Mouse (Mus musculus) embryonic facial prominence, embryonic 15.5 days (tissue): Measurements from ENCODE around the gene Nckap5. TPM values are rescaled to one million over a fixed set of nuclear protein-coding genes. Genes with fewer than 3 reads are reported as not detected.

ENCODE experiments used
- ATAC-seq: fragments of 200-750 bp; cut with Nextera tagmentation; 2 replicates; pipeline ENCODE4 v1.8.0; 2017; ENCODE audit warnings: low read depth, moderate TSS enrichment; ENCODE audit not compliant: insufficient number of reproducible peaks, low FRiP score, low TSS enrichment
- H3K27ac ChIP-seq: fragments of 300-500 bp; sonication (generic); replicated peaks from 2 replicates; pipeline ENCODE4 v1.5.1; 2015; ENCODE audit warnings: mild to moderate bottlenecking, inconsistent platforms
- H3K27me3 ChIP-seq: fragments of 300-500 bp; sonication (generic); 2 replicates; pipeline ENCODE4 v1.6.1; 2015; ENCODE audit warnings: inconsistent platforms
- H3K36me3 ChIP-seq: fragments of 300-500 bp; sonication (generic); 2 replicates; pipeline ENCODE4 v1.6.1; 2015; ENCODE audit warnings: mild to moderate bottlenecking, inconsistent platforms
- H3K4me1 ChIP-seq: fragments of 300-500 bp; sonication (generic); 2 replicates; pipeline ENCODE4 v1.6.1; 2015; ENCODE audit warnings: inconsistent platforms
- H3K4me2 ChIP-seq: fragments of 300-500 bp; sonication (generic); replicated peaks from 2 replicates; pipeline ENCODE4 v1.6.1; 2015; ENCODE audit warnings: mild to moderate bottlenecking, inconsistent platforms
- H3K4me3 ChIP-seq: fragments of 300-500 bp; sonication (generic); replicated peaks from 2 replicates; pipeline ENCODE4 v1.5.1; 2015; ENCODE audit warnings: mild to moderate bottlenecking, inconsistent platforms
- H3K9ac ChIP-seq: fragments of 300-500 bp; sonication (generic); 2 replicates; pipeline ENCODE4 v1.6.1; 2015; ENCODE audit warnings: inconsistent platforms
- H3K9me3 ChIP-seq: fragments of 300-500 bp; sonication (generic); replicated peaks from 2 replicates; pipeline ENCODE4 v1.6.1; 2016; ENCODE audit warnings: inconsistent platforms
- WGBS: fragments of 180-500 bp; shearing (Covaris S2); methylation state at CpG from one replicate; pipeline ENCODE4 v1.1.7; 2015; 5-methylcytosine and 5-hydroxymethylcytosine counted together
- polyA plus RNA-seq: library from polyadenylated mRNA; unstranded; fragments of >200 nt; fragmentation: Nextera tagmentation; extraction: Ambion mirVana; gene quantifications from 2 replicates; pipeline ENCODE4 v1.2.1, GENCODE M21; 2015

The Nckap5 gene
- polyA plus RNA-seq, 1 experiment from 2014 or later = 9.8 TPM

DNA sequence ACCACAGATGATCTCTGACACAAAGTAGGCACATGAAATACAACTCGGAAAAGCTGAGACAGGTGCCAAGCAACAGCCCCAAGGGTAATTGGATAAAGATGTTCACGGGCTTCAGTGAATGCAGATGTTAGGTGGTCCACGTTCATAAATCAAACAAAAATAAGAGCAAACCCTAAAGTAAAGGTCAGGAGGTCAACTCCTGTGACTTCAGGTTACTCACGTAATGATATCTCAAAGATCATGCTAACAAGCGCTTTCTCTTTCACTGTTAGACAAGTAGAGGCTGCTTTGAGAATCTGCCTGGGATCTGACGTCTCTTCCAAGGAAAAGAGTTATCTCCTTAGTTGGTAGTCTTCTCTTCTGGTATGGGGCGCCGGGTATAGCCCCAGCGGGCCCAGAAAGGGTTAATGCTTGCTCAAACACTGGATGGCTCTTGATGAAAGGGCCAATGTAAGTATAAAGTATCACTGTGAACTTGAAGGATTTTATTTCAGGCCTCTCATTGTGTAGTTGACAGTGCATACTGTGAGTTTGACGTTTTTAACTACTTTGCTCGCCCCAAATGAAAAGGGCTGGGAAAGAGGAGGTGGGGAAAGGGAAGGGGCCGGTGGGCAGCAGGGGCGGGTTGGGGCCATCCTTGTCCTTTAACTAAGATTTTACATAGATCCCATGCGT lies 85.8 kb downstream of the Nckap5 start:
- ATAC-seq = no peak
- 62% methylated on average over 14 of the region's 14 CpGs for WGBS
- H3K4me3 ChIP-seq = no peak overlapping the region
- no peaks in the 10 kb centered on the region for H3K4me1 ChIP-seq
- no peak overlapping the region for H3K4me2 ChIP-seq
- no peaks in the 10 kb centered on the region for H3K9me3 ChIP-seq
- no peaks in the 10 kb centered on the region for H3K27me3 ChIP-seq
- no peak overlapping the region for H3K27ac ChIP-seq
- H3K36me3 ChIP-seq = no peaks in the 10 kb centered on the region
- H3K9ac ChIP-seq = no peak overlapping the region

DNA sequence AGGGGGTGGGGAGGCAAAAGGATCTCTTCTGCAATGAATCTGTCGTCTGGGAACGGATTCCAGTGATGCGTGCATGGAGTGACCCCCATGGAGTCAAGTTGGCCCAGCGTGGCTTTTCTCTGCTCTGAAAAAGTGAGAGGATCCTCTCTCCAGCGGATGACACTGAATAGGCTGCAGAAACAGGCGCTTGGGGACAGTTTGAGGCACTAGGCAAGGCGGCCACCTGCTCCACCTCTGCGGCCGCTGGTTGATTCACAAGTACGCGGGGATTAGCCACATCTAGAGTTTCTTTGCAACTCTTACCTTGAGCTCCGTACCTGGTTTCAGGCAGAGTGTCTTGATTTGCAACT lies 92.3 kb downstream of the Nckap5 start:
- H3K9me3 ChIP-seq = no peaks in the 10 kb centered on the region
- H3K4me2 ChIP-seq = peak overlapping the region; percentile 67
- H3K27ac ChIP-seq = peak overlapping the region; percentile 82
- ATAC-seq = no peak
- 5% methylated on average over 12 of the region's 12 CpGs for WGBS
- peak overlapping the region; percentile 46 for H3K4me3 ChIP-seq
- no peaks in the 10 kb centered on the region for H3K27me3 ChIP-seq
- no peaks in the 10 kb centered on the region for H3K36me3 ChIP-seq
- H3K4me1 ChIP-seq = peaks cover 25% of the 10 kb centered on the region
- peak overlapping the region; percentile 24; the same call in 1 of the 2 replicates for H3K9ac ChIP-seq

DNA sequence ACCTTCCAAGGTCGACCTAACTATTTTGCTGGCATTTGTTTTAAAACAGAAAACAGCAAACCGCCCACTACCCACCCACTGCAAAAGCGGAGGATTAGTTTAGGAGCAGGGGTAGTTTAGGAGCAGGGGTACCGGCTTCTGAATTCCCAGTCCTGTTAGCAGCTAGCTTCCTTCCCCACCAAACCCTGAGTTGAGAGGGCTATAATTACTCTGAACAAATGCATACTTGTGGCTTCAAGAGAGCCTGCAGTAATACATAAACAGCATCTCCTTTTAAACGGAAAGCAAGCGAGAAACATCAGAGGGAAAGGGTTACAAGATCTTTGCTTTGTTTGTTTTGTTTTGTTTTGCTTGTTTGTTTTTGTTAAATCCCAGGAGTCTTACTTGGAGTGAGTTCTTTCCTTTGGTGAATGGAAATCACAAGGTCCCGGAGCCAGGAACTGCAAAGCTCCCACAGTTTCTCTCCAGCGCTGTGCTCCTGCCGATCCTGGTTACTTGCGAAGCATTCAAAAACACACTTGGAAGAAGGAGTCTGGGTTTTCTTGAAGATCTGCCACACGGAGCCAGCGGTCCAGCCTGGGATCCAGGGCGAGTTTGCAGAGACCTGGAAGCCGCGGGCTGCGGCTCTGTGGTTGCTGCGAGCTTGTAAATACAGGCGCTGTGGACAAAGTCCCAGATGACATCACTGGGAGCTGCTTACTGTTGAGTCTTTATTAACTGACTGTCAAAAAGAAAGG lies 92.9 kb downstream of the Nckap5 start:
- 4% methylated on average over 18 of the region's 18 CpGs for WGBS
- peak overlapping the region; percentile 24; the same call in 1 of the 2 replicates for H3K9ac ChIP-seq

DNA sequence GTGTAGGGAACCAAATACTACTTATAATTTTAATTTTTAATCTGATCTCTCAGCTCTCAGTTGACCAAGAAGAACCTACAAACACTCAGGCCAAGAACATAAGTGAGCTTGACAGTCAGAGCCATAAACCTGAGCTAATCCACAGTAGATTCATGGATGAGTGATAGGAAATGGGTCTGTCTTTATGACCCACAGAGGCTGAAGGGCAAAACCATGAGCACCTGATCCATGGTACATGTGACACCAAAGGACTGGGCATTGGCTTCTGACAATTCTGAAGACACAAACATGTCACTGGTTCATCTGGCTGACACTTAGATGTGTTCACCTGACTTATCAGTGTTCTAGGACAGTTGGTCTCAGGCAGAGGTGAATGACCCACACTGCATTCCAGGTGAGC lies 98.9 kb downstream of the Nckap5 start:
- no peak for ATAC-seq
- Histone ChIP-seq H3K36me3 (no peaks in the 10 kb centered on the region), H3K4me3 (no peak overlapping the region), H3K27me3 (no peaks in the 10 kb centered on the region), H3K9ac (no peak overlapping the region), H3K4me1 (peaks cover 2% of the 10 kb centered on the region; the same call in 1 of the 2 replicates), H3K9me3 (no peaks in the 10 kb centered on the region), H3K4me2 (no peak overlapping the region), H3K27ac (no peak overlapping the region)

More for the DNA sequence above, 92.9 kb downstream of the Nckap5 start:
- Histone ChIP-seq H3K27ac (peak overlapping the region; percentile 82), H3K4me3 (peak overlapping the region; percentile 46), H3K36me3 (no peaks in the 10 kb centered on the region), H3K9me3 (no peaks in the 10 kb centered on the region), H3K27me3 (no peaks in the 10 kb centered on the region), H3K4me2 (peak overlapping the region; percentile 67), H3K4me1 (peaks cover 25% of the 10 kb centered on the region)
- peak; percentile 66; the same call in 1 of the 2 replicates for ATAC-seq

DNA sequence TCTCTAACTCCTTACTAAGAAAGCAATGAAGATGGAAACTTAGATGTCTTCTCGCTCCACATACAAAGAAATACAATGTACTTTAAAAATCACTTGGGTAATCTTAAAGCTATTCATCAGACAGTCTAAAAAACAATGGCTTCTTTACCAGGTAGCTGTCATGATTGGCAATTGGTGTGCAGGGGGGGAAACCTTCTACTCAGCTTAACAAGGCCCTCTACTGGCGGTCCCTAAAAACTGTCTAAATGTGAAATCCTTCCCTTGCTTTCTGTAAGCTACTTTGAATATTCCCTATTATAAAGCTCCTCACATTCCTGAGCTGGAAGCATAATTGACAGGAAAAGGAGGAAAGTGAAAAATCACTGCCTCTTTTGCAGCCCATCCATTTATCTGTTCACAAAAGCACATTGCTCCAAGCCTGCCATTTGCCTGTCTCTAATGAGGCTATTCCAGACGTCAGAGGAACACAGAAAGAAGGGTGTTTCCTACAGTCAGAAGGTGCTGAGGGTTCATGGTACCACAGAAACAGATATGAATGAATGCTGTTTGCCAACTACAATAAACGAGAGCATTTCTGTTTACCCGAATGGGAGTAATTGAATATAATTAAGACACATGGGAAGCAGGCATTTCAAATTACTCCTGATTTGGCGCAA lies 104.1 kb downstream of the Nckap5 start:
- no peak overlapping the region for H3K4me2 ChIP-seq
- WGBS = 58% methylated on average over 6 of the region's 6 CpGs
- no peak for ATAC-seq
- H3K27me3 ChIP-seq = no peaks in the 10 kb centered on the region
- no peak overlapping the region for H3K9ac ChIP-seq
- H3K4me1 ChIP-seq = no peaks in the 10 kb centered on the region
- H3K36me3 ChIP-seq = no peaks in the 10 kb centered on the region
- H3K4me3 ChIP-seq = no peak overlapping the region
- no peak overlapping the region for H3K27ac ChIP-seq
- H3K9me3 ChIP-seq = no peaks in the 10 kb centered on the region

DNA sequence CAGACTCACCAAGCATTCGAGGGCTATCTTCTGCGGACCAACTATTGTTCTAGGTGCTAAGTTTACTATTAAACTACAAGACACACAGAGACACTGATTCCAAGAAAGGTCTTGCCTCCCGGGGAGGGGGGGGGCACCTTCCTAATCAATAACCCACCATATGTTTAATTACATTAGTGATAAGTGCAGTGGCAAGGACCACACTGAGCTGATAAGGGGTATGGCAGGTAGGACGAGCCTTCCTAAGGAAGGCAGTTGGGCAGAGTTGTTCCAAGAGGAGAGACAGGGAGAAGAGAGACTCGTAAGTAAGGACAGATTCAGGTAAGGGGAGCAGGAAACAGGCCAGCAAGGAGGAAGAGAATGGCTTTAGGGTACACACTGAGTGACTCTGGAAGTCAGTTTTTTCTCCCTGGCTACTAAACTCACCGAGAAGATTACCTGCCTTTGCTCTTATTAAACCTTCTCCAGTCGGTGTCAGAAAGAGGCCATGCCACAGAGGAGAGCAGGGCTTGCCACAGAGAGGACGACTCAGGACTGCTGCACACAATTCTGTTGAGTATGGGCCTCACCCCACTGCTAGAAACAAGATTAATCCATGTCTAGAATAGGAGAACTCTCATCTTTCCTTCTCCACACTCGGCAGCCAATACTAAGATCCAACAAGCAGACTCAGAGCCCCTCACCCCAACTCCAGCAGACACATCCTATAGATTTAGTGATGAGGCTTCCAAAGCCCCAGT lies 104.8 kb downstream of the Nckap5 start:
- no peaks in the 10 kb centered on the region for H3K27me3 ChIP-seq
- H3K4me1 ChIP-seq = no peaks in the 10 kb centered on the region
- no peak overlapping the region for H3K27ac ChIP-seq
- no peak overlapping the region for H3K4me2 ChIP-seq
- no peaks in the 10 kb centered on the region for H3K9me3 ChIP-seq
- no peaks in the 10 kb centered on the region for H3K36me3 ChIP-seq
- H3K4me3 ChIP-seq = no peak overlapping the region
- H3K9ac ChIP-seq = no peak overlapping the region
- WGBS = 72% methylated on average over 9 of the region's 9 CpGs
- no peak for ATAC-seq

DNA sequence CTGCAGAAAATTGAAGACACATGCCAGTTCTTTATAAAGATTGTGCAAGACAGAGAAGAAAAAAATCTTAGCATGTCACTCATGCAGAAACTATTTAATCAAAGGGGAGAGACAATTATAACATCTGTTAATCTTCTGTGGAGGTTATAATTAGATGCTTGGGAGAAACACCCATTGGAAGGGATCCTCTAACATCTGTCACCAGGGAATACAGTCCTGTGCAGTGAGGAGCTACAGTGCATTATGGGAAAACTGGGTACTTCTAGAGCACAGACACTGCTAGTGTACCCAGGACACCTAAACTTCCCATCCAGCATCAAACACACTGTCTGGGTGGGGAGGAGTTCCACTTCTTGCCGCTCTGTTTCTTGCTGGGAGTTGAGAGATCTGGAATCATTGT lies 108.7 kb downstream of the Nckap5 start:
- H3K4me1 ChIP-seq = no peaks in the 10 kb centered on the region
- ATAC-seq = no peak
- 67% methylated on average over 1 of the region's 1 CpGs for WGBS
- no peak overlapping the region for H3K4me3 ChIP-seq
- H3K27me3 ChIP-seq = no peaks in the 10 kb centered on the region
- no peak overlapping the region for H3K27ac ChIP-seq
- no peaks in the 10 kb centered on the region for H3K9me3 ChIP-seq
- no peak overlapping the region for H3K4me2 ChIP-seq
- H3K36me3 ChIP-seq = no peaks in the 10 kb centered on the region
- H3K9ac ChIP-seq = no peak overlapping the region

DNA sequence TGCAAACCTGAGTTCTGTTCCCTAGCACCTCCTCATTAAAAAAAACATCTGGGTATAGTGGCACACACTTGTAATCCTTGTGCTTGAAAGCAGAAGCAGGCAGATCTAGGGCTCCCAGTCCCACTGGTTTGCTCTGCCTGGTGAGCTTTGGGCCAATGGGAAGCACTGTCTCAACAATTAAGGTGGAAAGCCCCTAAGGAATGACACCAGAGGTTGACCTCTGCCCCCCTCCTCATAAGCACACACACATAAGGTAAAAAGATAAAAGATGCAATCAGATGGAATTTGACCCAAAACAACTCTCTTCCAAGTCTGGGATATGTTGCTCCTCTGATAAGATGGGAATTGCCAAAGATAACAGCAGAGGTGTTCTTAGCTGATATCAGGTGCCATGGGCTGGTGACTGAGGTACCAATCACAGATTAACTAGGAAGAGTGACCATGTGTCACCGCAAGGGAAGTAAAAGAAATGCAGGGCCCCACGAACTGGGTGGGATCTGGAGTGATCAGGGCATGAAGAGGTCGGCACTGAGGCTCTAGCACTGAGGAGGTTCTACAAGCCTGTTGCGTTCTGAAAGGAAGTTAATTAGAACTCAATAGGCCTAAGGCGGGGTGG lies 110.8 kb downstream of the Nckap5 start:
- no peaks in the 10 kb centered on the region for H3K27me3 ChIP-seq
- no peak for ATAC-seq
- no peaks in the 10 kb centered on the region for H3K4me1 ChIP-seq
- no peaks in the 10 kb centered on the region for H3K36me3 ChIP-seq
- no peak overlapping the region for H3K9ac ChIP-seq
- no peaks in the 10 kb centered on the region for H3K9me3 ChIP-seq
- no peak overlapping the region for H3K4me2 ChIP-seq
- WGBS = 57% methylated on average over 5 of the region's 5 CpGs
- H3K27ac ChIP-seq = no peak overlapping the region
- no peak overlapping the region for H3K4me3 ChIP-seq

DNA sequence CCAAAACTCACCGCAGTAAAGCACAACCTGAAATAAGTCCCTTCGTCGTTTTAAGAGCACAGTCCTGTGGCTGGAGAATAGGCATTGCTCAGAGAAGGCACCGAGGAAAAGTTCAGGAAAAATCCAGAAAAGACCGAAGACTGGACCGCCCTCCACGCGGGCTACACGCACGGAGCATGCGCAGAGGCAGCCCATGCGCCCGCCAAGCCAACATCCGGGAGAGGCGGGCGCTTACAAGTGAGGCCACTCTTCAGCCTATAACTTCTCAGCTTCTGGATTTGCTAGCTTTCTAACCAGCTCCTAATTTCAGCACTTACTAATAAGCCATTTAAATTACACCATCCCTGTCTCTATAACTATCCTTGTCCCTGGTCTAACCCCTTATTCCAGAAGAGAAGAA lies 124.0 kb downstream of the Nckap5 start:
- Histone ChIP-seq H3K9ac (no peak overlapping the region), H3K4me2 (no peak overlapping the region), H3K4me3 (no peak overlapping the region), H3K27me3 (no peaks in the 10 kb centered on the region), H3K4me1 (no peaks in the 10 kb centered on the region), H3K9me3 (no peaks in the 10 kb centered on the region), H3K36me3 (no peaks in the 10 kb centered on the region), H3K27ac (no peak overlapping the region)
- ATAC-seq = no peak
- WGBS = 95% methylated on average over 16 of the region's 16 CpGs

DNA sequence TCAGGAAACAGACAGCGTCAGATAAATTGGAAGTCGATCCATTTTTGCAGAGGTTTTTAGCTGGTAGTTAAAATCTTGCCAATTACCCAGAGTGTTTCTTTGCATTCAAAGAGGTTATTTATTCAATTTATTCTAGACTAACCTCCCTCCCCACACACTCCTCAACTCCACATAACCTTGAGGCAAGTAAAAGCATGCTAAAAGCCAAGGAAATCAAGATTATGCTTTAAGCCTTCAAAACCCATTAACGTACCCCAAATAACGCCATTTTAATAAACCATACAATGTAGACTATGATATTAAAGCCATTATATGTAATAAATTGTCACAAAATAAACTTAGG lies 129.7 kb downstream of the Nckap5 start:
- 60% methylated on average over 4 of the region's 4 CpGs for WGBS
- no peak overlapping the region for H3K4me3 ChIP-seq
- no peak for ATAC-seq
- H3K36me3 ChIP-seq = no peaks in the 10 kb centered on the region
- no peak overlapping the region for H3K27ac ChIP-seq
- H3K27me3 ChIP-seq = no peaks in the 10 kb centered on the region
- H3K4me2 ChIP-seq = no peak overlapping the region
- H3K9me3 ChIP-seq = no peaks in the 10 kb centered on the region
- H3K9ac ChIP-seq = no peak overlapping the region
- no peaks in the 10 kb centered on the region for H3K4me1 ChIP-seq
